Mouse (Mus musculus): ENCODE measurements around the gene Bax. TPM values are rescaled to one million over a fixed set of nuclear protein-coding genes. Genes with fewer than 3 reads are reported as not detected.

Bax gene
- polyA plus RNA-seq, 1 experiment from 2014 or later: 60.8 TPM

GRCm38 (mm10) chr7:45491264-45491663 lies 24.6 kb upstream of the Bax start:
- DNase-seq: peak; percentile 66
- Histone ChIP-seq H3K27ac (ENCODE audit: low read depth) (peak overlapping the region; percentile 87), H3K4me2 (ENCODE audit: low read depth, low read length) (peak overlapping the region; percentile 42), H3K4me1 (ENCODE audit: insufficient read depth) (peaks cover 39% of the 10 kb centered on the region), H3K9ac (replicated peaks) (no peak overlapping the region), H3K27me3 (ENCODE audit: insufficient read depth, low read length) (no peaks in the 10 kb centered on the region), H3K9me3 (ENCODE audit: low read length) (no peaks in the 10 kb centered on the region), H3K36me3 (replicated peaks; ENCODE audit: insufficient read depth, low read length) (peaks cover 37% of the 10 kb centered on the region), H3K4me3 (ENCODE audit: low read depth, low read length) (no peak overlapping the region)
- 13% methylated on average over 3 of the region's 3 CpGs for WGBS (ENCODE audit: insufficient replicate concordance)
- TF ChIP-seq EP300 (IDR thresholded peaks at IDR 0.05; ENCODE audit: low read depth): no peak
- TF ChIP-seq CTCF (IDR thresholded peaks at IDR 0.05; ENCODE audit: low read depth): no peak
- ATAC-seq: peak; percentile 80

GRCm38 (mm10) chr7:45490822-45491221 lies 24.1 kb upstream of the Bax start:
- Histone ChIP-seq H3K27me3 (ENCODE audit: insufficient read depth, low read length) (no peaks in the 10 kb centered on the region), H3K4me1 (ENCODE audit: insufficient read depth) (peaks cover 42% of the 10 kb centered on the region), H3K4me3 (ENCODE audit: low read depth, low read length) (no peak overlapping the region), H3K9me3 (ENCODE audit: low read length) (no peaks in the 10 kb centered on the region), H3K4me2 (ENCODE audit: low read depth, low read length) (peak overlapping the region; percentile 42), H3K27ac (ENCODE audit: low read depth) (peak overlapping the region; percentile 87), H3K9ac (replicated peaks) (no peak overlapping the region), H3K36me3 (replicated peaks; ENCODE audit: insufficient read depth, low read length) (peaks cover 34% of the 10 kb centered on the region)
- DNase-seq (peak; percentile 41), ATAC-seq (peak; percentile 40)
- WGBS (ENCODE audit: insufficient replicate concordance): 45% methylated on average over 9 of the region's 9 CpGs
- TF ChIP-seq CTCF (IDR thresholded peaks at IDR 0.05; ENCODE audit: low read depth): 0 out of 2 replicates have a peak, but pooled peaks have one; percentile 6
- no peak for TF ChIP-seq EP300 (IDR thresholded peaks at IDR 0.05; ENCODE audit: low read depth)

GRCm38 (mm10) chr7:45489578-45489977 lies 22.9 kb upstream of the Bax start:
- no peak for DNase-seq
- WGBS (ENCODE audit: insufficient replicate concordance): 67% methylated on average over 7 of the region's 7 CpGs
- H3K27me3 ChIP-seq (ENCODE audit: insufficient read depth, low read length): no peaks in the 10 kb centered on the region
- peaks cover 22% of the 10 kb centered on the region for H3K36me3 ChIP-seq (replicated peaks; ENCODE audit: insufficient read depth, low read length)
- H3K9ac ChIP-seq (replicated peaks): no peak overlapping the region
- ATAC-seq: no peak
- H3K4me1 ChIP-seq (ENCODE audit: insufficient read depth): peaks cover 42% of the 10 kb centered on the region
- no peak for TF ChIP-seq CTCF (IDR thresholded peaks at IDR 0.05; ENCODE audit: low read depth)
- TF ChIP-seq EP300 (IDR thresholded peaks at IDR 0.05; ENCODE audit: low read depth): no peak
- H3K4me2 ChIP-seq (ENCODE audit: low read depth, low read length): no peak overlapping the region
- H3K27ac ChIP-seq (ENCODE audit: low read depth): peak overlapping the region; percentile 87; the same call in 1 of the 2 replicates
- no peaks in the 10 kb centered on the region for H3K9me3 ChIP-seq (ENCODE audit: low read length)
- no peak overlapping the region for H3K4me3 ChIP-seq (ENCODE audit: low read depth, low read length)

GRCm38 (mm10) chr7:45488293-45489204 lies 21.9 kb upstream of the Bax start, which contains the start of gene Dhdh:
Gene Dhdh (minus strand): TSS chr7:45488805.
- peak; percentile 50 for ATAC-seq
- peak within 1 kb of the TSS; percentile 87 for H3K27ac ChIP-seq (ENCODE audit: low read depth)
- WGBS (ENCODE audit: insufficient replicate concordance): 7% methylated on average over 38 of the region's 38 CpGs

GRCm38 (mm10) chr7:45487861-45488292 lies 21.2 kb upstream of the Bax start:
- WGBS (ENCODE audit: insufficient replicate concordance): 53% methylated on average over 11 of the region's 11 CpGs
- DNase-seq: no peak
- peak overlapping the region; percentile 73 for H3K27ac ChIP-seq (ENCODE audit: low read depth)
- peak overlapping the region; percentile 60 for H3K4me3 ChIP-seq (ENCODE audit: low read depth, low read length)
- H3K36me3 ChIP-seq (replicated peaks; ENCODE audit: insufficient read depth, low read length): peaks cover 5% of the 10 kb centered on the region
- peaks cover 42% of the 10 kb centered on the region for H3K4me1 ChIP-seq (ENCODE audit: insufficient read depth)
- no peak for ATAC-seq
- no peaks in the 10 kb centered on the region for H3K27me3 ChIP-seq (ENCODE audit: insufficient read depth, low read length)
- peak overlapping the region; percentile 74 for H3K9ac ChIP-seq (replicated peaks)
- peak overlapping the region; percentile 82 for H3K4me2 ChIP-seq (ENCODE audit: low read depth, low read length)
- H3K9me3 ChIP-seq (ENCODE audit: low read length): no peaks in the 10 kb centered on the region
- TF ChIP-seq EP300 (IDR thresholded peaks at IDR 0.05; ENCODE audit: low read depth) (no peak), CTCF (IDR thresholded peaks at IDR 0.05; ENCODE audit: low read depth) (no peak)

More at GRCm38 (mm10) chr7:45488293-45489204, 21.9 kb upstream of the Bax start, which contains the start of gene Dhdh:
- peak within 1 kb of the TSS; percentile 74 for H3K9ac ChIP-seq (replicated peaks)
- H3K36me3 ChIP-seq (replicated peaks; ENCODE audit: insufficient read depth, low read length): peaks cover 12% of the 10 kb centered on the region
- peaks cover 42% of the 10 kb centered on the region for H3K4me1 ChIP-seq (ENCODE audit: insufficient read depth)
- H3K27me3 ChIP-seq (ENCODE audit: insufficient read depth, low read length): no peaks in the 10 kb centered on the region
- H3K9me3 ChIP-seq (ENCODE audit: low read length): no peaks in the 10 kb centered on the region
- DNase-seq: peak; percentile 78
- no peak for TF ChIP-seq CTCF (IDR thresholded peaks at IDR 0.05; ENCODE audit: low read depth)
- TF ChIP-seq EP300 (IDR thresholded peaks at IDR 0.05; ENCODE audit: low read depth): no peak
- H3K4me2 ChIP-seq (ENCODE audit: low read depth, low read length): peak within 1 kb of the TSS; percentile 82
- peak within 1 kb of the TSS; percentile 60 for H3K4me3 ChIP-seq (ENCODE audit: low read depth, low read length)

GRCm38 (mm10) chr7:45486761-45487415 lies 20.2 kb upstream of the Bax start, which contains the start of gene Gm45808:
Gene Gm45808 (minus strand): TSS chr7:45486811.
- WGBS (ENCODE audit: insufficient replicate concordance): 73% methylated on average over 12 of the region's 12 CpGs
- no peaks in the 10 kb centered on the region for H3K9me3 ChIP-seq (ENCODE audit: low read length)
- no peak within 1 kb of the TSS for H3K9ac ChIP-seq (replicated peaks)
- H3K4me3 ChIP-seq (ENCODE audit: low read depth, low read length): no peak within 1 kb of the TSS
- no peak for TF ChIP-seq CTCF (IDR thresholded peaks at IDR 0.05; ENCODE audit: low read depth)
- no peak for TF ChIP-seq EP300 (IDR thresholded peaks at IDR 0.05; ENCODE audit: low read depth)
- peak within 1 kb of the TSS; percentile 82; the same call in 1 of the 2 replicates for H3K4me2 ChIP-seq (ENCODE audit: low read depth, low read length)
- H3K36me3 ChIP-seq (replicated peaks; ENCODE audit: insufficient read depth, low read length): peaks cover 4% of the 10 kb centered on the region; the same call in 1 of the 2 replicates
- DNase-seq: no peak
- ATAC-seq: no peak
- H3K27ac ChIP-seq (ENCODE audit: low read depth): 0 out of 2 replicates have a peak within 1 kb of the TSS, but pooled peaks have one; percentile 73
- H3K27me3 ChIP-seq (ENCODE audit: insufficient read depth, low read length): no peaks in the 10 kb centered on the region
- peaks cover 40% of the 10 kb centered on the region for H3K4me1 ChIP-seq (ENCODE audit: insufficient read depth)
